Mouse (Mus musculus) spleen, adult 2 months (tissue): Measurements from ENCODE around the gene Snapc4. TPM values are rescaled to one million over a fixed set of nuclear protein-coding genes. Genes with fewer than 3 reads are reported as not detected.

Source experiments
- DNase-seq, 2 experiments: peaks; one replicate each; pipeline versions ENCODE4 v3.0.0 to v3.0.0-alpha.2; 2012 to 2021; ENCODE audit warnings: low spot score in 2 of 2, low read depth in 1 of 2
- H3K27ac ChIP-seq: fragments of 200-500 bp; 2 replicates; pipeline ENCODE4 v1.5.1; 2012; ENCODE audit warnings: low read length, inconsistent platforms; ENCODE audit not compliant: insufficient read depth
- H3K27me3 ChIP-seq: fragments of 200-500 bp; 2 replicates; pipeline ENCODE4 v1.6.1; 2012; ENCODE audit warnings: mild to moderate bottlenecking, moderate library complexity, low read length, inconsistent platforms; ENCODE audit not compliant: control insufficient read depth, insufficient read depth
- H3K36me3 ChIP-seq: fragments of 200-500 bp; 2 replicates; pipeline ENCODE4 v1.6.1; 2012; ENCODE audit warnings: mild to moderate bottlenecking, low read length, inconsistent platforms; ENCODE audit not compliant: control insufficient read depth, insufficient read depth
- H3K4me1 ChIP-seq: fragments of 200-500 bp; 2 replicates; pipeline ENCODE4 v1.6.1; 2011; ENCODE audit warnings: inconsistent platforms; ENCODE audit not compliant: control insufficient read depth, insufficient read depth, insufficient read length
- H3K4me3 ChIP-seq: fragments of 200-500 bp; 2 replicates; pipeline ENCODE4 v1.5.1; 2011; ENCODE audit warnings: mild to moderate bottlenecking, inconsistent platforms; ENCODE audit not compliant: insufficient read depth, insufficient read length; ENCODE audit errors: extremely low read depth
- CTCF ChIP-seq: fragments of 200-500 bp; IDR thresholded peaks from 2 replicates; pipeline ENCODE4 v1.5.1; 2011; ENCODE audit warnings: mild to moderate bottlenecking, inconsistent platforms; ENCODE audit not compliant: insufficient read depth, insufficient read length, insufficient replicate concordance; ENCODE audit errors: extremely low read depth
- POLR2A ChIP-seq: fragments of 200-500 bp; IDR thresholded peaks from 2 replicates; pipeline ENCODE4 v1.6.1; 2011; ENCODE audit warnings: low read depth, low read length, inconsistent platforms
- WGBS: fragments of 180-500 bp; shearing (Covaris S2); methylation state at CpG from one replicate; pipeline ENCODE4 v1.1.7; 2018; 5-methylcytosine and 5-hydroxymethylcytosine counted together
- polyA plus RNA-seq: library from polyadenylated mRNA; depleted of rRNA; stranded (reverse); fragments of >200 nt; gene quantifications from 2 replicates; pipeline ENCODE4 v1.2.3, GENCODE M21; 2012

The Snapc4 gene
- polyA plus RNA-seq, 1 experiment: 41.1 TPM

- peaks cover 12% of the 10 kb centered on the region for H3K4me1 ChIP-seq
- H3K27ac ChIP-seq: no peak overlapping the region
- H3K27me3 ChIP-seq: no peaks in the 10 kb centered on the region
- DNase-seq: no peak
- H3K4me3 ChIP-seq: no peak overlapping the region
- H3K36me3 ChIP-seq: peaks cover 1% of the 10 kb centered on the region; the same call in 1 of the 2 replicates
- 94% methylated on average over 4 of the region's 4 CpGs for WGBS
- TF ChIP-seq CTCF: no peak
- no peak for TF ChIP-seq POLR2A
Measured at GRCm38 (mm10) chr2:26354401-26354800, 26.1 kb downstream of the Snapc4 start.

DNA sequence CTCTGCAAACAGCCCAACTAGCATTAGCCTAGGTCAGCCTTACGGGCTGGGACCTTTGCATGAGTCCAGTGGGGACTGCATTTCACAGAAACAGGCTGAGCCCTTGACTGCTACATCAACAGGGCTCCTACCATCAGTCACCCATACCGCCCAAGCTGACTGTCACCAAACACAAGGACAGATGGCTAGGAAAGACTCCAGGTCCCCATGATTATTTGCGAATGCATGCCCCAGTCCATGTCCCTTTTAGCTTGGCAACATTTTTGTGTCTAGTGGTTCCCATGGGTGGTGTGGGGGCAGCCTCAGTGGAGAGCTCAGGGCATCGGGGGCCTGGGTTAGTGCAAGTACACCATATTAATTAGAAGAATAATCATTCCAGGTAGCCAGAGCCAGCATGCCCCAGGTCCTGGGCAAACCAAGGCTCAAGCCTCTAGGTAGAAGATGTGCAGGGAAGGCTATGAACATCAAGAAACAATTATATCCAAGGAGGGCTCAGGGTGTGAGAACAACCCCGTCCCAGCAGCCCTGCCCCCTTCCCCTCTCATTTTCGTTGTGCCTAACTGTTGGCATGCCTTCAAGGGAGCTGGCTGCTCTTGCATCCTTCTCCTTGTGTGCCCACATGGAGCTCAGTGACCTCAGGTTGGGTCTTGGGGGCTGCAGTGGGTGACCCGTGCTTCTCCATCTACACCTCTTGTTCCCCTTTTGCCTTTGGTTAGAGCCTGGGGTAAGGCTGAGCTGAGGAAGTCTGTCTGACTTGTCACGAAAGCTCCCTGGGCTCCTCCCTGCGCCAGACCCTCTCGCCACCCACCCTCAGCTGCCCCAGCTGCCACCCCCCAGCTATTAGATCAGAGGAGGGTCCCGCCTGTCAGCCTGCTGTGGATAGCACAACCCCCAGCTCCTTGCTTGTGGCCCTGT, 27.1 kb downstream of the Snapc4 start:
- Histone ChIP-seq H3K4me3 (no peak overlapping the region), H3K4me1 (peaks cover 12% of the 10 kb centered on the region), H3K27ac (no peak overlapping the region), H3K36me3 (peaks cover 3% of the 10 kb centered on the region; the same call in 1 of the 2 replicates), H3K27me3 (no peaks in the 10 kb centered on the region)
- TF ChIP-seq CTCF: no peak
- DNase-seq: no peak
- WGBS: 80% methylated on average over 11 of the region's 11 CpGs

GRCm38 (mm10) chr2:26352291-26352910, 28.1 kb downstream of the Snapc4 start:
- Histone ChIP-seq H3K4me1 (peaks cover 12% of the 10 kb centered on the region), H3K27me3 (no peaks in the 10 kb centered on the region), H3K27ac (peak overlapping the region; percentile 56), H3K36me3 (peaks cover 3% of the 10 kb centered on the region; the same call in 1 of the 2 replicates), H3K4me3 (peak overlapping the region; percentile 89)
- TF ChIP-seq CTCF (no peak), POLR2A (no peak)
- WGBS: 5% methylated on average over 36 of the region's 36 CpGs
- DNase-seq: no peak

- DNase-seq: peak; percentile 84 to 93
- Histone ChIP-seq H3K27me3 (no peaks in the 10 kb centered on the region), H3K36me3 (peaks cover 3% of the 10 kb centered on the region; the same call in 1 of the 2 replicates), H3K27ac (peak within 1 kb of the TSS; percentile 70), H3K4me3 (peak within 1 kb of the TSS; percentile 89), H3K4me1 (peaks cover 12% of the 10 kb centered on the region)
- TF ChIP-seq CTCF (peak; percentile 56; the same call in 1 of the 2 replicates), POLR2A (no peak)
- 2% methylated on average over 62 of the region's 62 CpGs for WGBS
Measured at GRCm38 (mm10) chr2:26351358-26352290, 28.8 kb downstream of the Snapc4 start, which contains the start of gene Dnlz. Dnlz (minus strand) TSS chr2:26352110.

DNA sequence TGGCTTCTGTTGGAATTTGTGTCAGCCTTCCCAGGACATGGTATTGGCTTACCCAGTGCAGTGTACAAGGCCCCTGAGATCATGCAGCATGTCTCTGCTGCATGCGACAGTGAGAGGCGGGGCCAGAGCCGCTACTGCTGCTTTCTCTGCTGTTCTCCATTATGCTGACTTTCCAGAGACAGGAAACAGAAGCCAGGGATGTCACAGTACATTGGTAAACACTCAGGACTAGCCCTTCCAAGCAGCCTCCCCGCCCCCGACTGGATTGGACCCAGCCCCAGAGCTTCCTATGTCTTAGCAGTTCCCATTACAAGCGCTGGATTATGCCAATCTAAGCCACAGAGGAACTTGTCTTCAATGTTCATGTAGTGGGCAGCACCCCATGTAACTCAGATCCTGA, 32.2 kb downstream of the Snapc4 start:
- H3K27ac ChIP-seq: no peak overlapping the region
- WGBS: 79% methylated on average over 6 of the region's 6 CpGs
- no peak for DNase-seq
- H3K4me1 ChIP-seq: peaks cover 12% of the 10 kb centered on the region
- no peaks in the 10 kb centered on the region for H3K27me3 ChIP-seq
- no peak for TF ChIP-seq POLR2A
- no peak for TF ChIP-seq CTCF
- no peak overlapping the region for H3K4me3 ChIP-seq
- H3K36me3 ChIP-seq: peaks cover 3% of the 10 kb centered on the region; the same call in 1 of the 2 replicates

- no peak overlapping the region for H3K4me3 ChIP-seq
- H3K36me3 ChIP-seq: peaks cover 3% of the 10 kb centered on the region; the same call in 1 of the 2 replicates
- H3K27ac ChIP-seq: peak overlapping the region; percentile 7; the same call in 1 of the 2 replicates
- TF ChIP-seq POLR2A: no peak
- no peak for TF ChIP-seq CTCF
- 63% methylated on average over 11 of the region's 11 CpGs for WGBS
- no peaks in the 10 kb centered on the region for H3K27me3 ChIP-seq
- no peaks in the 10 kb centered on the region for H3K4me1 ChIP-seq
- DNase-seq: no peak
Measured at GRCm38 (mm10) chr2:26342609-26343490, 37.6 kb downstream of the Snapc4 start.
